Mouse (Mus musculus) c-Kit-positive CD71-positive TER-119-negative erythroid progenitor cells, embryonic 14.5 days (primary cell): ENCODE data around the gene Med14.

ENCODE experiments used
- DNase-seq: peaks from one replicate; pipeline ENCODE4 v3.0.0-alpha.2; 2013; ENCODE audit warnings: low read depth

The Med14 gene

DNA sequence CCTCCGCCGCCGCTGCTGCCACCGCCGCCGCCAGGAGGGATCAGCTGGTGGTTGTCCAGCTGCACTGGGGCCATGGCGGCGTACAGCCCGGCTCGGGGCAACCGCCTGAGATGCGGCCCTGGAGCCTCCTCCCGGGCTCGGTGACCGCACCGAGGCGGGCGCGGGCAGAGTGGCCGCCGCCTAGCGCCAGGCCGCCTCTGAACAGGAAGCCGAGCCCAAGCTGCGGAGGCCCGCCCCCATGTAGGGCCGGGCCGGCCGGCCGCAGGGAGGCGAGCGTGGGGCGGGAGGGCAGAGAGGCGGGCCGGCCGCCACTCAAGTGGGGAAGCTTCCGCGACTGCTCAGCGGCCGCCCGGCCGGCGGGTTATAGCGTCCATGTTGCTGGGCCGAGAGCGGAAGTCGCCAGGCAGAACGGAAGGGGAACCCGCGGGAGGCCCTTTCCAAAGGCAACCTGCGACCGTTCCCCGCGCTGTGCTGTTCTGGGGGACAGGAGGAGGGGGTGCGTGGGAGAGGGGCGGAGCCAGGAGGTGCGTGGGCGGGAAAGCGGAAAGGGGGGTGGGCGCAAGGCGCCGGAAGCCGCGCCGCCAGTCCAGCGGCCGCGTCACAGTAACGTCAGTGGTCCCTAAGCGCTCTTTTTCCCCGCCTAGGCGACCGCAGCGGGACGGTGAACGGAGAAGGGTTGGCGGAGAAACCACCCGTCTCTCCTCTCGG is at the start of gene Med14:
Gene Med14, minus strand, starts transcription at position 448 of the 708 bp plus-strand sequence.
- DNase-seq: peak; percentile 60

DNA sequence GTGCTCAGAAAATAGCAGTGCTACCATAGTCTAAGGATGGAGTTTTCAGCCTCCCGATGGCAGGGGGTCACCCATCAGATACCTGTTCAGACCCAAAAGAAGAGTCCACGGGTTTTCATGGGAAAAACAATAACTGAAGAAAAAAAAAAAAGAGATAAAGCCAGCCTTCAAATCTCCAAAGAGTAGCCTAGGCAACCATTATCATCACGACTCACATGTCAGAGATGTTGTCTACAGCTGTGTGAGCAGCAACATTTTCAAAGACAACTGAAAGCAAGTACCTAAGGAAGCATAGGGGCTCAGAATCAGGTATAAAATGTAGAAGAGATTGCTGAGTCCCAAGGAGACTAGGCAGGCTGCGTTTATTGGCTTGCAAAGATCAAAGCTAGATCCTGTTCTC is 38.7 kb upstream of the Med14 start:
- DNase-seq: no peak

DNA sequence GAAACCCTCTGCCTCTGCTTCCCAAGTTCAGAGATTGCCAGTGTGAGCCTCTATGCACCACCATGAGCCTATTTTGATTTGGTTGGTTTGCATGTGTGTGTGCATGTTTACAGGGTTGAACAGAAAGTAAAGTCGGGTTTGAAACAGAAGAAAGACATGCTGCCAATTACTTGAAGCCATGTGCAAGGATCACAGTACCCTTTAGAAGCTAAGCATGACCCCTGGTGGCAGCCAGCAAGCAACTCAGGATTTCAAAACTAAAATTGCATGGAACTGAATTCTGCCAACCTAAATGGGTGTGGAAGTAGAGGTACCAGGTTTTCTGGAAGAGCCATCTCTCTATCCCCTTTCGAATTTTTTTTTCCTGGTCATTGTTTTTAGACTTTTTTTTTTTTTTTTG is 33.0 kb upstream of the Med14 start:
- DNase-seq: no peak

DNA sequence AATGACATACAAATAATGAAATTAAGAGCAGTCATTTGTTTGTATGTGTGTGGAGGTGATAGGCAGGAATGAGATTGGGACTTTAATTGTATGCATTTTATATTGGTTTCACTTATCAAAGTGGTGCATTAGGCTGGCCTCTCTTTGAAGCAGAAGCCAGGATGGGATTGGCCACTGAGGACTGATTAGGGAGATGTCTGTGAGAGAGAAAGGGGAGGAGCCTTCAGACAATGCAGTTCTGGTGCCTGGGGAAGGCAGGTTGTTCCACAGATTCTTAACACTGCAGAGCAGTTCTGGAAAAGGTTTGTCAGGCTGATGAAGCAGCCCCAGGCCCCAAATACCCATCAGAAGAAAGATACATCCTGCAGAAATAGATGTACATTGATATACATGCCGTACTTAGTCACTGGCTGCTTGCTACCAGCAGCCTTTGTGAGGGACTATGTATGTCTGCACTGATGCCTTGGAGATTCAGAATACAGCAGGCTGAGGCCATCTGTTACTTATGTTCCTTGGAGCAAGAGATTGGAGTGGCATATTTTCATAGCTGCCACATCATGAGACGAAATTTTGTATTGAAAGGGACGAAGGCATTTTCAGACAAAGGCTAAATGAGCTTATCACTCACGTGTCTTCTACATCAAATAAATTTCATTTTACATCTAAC is 29.9 kb upstream of the Med14 start:
- DNase-seq: no peak

DNA sequence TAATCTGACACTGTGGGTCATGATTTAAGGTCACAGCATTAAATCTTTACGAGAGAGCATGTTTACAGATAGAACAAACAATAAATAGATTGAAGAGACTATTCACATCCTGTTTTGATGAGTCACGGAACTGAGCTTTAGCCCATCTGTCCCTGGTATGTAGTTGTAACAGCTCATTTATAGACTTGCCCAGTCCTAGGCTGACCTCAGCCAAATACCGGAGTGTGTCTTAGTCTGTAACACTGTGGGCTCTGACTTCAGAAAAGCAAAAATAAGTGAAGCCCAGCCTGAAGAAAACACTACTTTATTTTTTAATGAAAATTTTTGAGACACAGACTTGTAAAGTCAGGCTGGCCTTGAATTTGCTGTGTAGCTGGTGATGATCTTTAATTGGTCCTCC is 11.4 kb upstream of the Med14 start:
- no peak for DNase-seq

DNA sequence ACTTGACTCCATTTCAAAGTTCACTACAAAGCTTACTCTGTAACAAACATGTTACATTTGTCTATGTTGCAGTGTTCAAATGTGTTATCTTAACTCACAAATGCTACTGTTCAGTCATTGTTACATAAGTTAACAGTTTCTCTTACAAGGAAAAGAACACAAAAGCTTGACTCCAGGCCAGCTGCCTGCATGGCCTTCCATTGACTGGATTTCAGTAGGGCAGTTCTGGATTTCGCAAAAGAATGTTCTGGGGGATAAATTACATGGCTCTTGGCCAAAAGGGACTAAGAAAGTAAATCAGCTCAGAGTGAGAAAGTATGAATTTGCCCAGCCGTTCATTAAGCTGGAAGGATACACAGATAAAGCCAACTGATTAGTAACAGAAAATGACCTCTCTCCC is 9.7 kb upstream of the Med14 start:
- DNase-seq: no peak

DNA sequence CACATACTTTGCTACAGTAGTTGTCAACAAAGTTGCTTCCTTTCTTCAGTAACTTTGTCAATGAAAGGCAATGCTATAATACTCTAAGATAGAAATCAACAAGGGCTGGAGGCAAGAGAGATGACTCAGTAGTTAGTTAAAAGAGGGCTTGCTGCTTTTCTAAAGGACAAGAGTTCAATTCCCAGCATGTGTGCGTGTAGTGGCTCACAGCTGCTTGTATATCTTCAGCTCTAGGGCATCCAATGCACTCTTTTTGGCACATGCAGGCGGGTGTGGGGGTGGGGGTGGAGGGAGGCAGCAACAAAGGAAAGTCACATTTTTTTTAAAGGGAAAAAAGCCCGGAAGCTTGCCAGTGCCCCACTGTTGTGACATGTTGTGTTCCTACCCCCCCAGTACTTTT is 6.7 kb upstream of the Med14 start:
- no peak for DNase-seq

DNA sequence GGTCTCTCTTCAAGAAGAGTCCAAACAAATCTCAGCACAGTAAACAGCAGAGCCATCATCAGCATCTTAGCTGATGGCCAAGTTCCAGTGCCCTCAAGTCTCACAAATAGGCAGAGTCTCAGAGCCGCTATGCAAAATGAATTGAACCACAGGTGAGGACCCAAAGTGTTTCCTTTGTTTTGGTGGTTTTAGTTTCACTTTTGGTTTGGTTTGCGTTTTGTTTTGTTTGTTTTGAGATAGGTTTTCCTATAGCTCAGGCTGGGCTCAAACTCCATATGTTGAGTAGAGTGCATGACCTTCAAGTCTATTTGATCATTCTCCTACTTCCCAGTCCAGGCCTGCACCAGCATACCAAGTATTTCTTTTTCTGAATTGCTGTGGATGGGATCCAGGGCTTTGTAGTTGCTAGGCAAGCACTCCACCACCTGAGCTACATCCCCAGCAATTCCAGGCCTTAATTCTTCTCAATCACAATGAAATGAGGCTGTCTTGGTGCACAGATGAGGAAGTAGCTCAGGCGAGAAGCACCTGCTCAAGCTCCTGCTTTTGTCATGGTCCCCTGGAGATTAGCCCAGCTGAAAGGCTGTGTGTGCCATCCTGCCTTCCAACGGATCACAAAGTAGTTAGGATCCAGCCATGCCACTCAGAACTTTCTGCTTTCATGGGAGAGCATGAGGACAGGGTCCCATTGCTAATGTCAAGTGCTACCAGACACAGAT is 5.1 kb upstream of the Med14 start:
- DNase-seq: no peak

DNA sequence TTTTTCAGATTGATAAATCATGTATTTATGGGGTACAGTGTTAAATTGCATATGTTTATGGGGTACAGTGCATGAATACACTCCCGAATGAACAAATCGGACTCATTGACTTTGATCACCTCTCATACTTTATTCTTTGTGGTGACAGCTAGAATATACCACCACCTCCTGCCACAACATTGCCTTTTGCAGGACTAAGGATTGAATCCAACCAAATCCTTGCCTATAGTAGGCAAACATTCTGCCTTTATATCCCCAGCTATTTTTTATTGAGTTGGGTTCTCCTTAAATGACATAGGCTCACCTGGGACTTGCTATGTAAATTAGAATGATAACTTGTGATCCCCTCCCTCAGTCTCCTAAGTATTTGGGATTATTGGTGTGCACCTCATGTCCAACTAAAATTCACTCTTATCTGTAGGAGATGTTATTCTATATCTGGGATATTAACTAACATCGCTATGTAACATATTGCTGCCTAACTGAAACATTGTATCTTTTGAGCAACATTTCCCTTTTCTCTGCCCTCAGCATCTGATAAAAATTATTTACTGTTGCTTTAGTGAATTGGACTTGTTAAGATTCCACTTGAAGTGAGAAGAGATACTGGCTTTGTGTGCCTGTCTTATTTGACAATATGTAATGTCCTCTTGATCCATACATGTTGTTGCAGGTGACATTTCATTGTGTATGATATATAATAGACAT is 1.4 kb upstream of the Med14 start:
- DNase-seq: no peak

DNA sequence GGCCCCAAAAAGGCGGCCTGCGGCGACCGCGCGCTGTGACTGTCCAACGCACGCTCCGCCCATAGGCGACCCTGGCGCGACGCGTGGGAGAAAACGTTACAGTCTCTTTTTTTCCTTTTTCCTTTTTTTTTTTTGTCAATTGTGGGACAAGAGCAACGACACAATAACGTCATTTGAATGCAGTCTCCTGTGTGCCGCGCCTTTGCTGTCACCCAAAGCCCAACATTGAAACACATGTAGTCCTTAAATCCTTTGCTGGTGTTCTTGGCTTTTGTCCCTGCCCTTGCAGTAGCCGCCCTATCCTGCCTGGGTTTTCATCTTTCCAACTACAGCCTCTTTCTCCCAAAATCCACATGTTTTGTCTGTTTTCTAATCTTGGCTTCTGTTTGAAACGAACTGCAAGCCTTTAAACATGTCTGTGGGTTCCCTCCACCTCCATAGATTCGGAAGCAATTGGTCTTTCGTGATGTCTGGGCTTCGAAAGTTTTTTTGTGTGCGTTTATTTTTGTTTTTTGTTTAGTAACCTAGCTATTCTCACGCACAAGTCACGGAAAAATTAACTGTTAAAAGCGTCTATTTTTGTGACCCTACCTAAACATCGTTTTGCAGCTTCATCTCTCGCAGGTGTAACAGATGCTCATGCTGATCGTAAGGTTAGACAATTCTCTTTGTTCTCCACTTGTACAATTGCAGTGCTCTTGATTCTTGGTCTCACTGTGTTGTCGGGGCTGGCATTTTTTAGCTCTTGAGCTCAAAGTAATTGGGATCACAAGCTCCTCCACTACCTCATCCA is 657 bp upstream of the Med14 start:
- DNase-seq: no peak

DNA sequence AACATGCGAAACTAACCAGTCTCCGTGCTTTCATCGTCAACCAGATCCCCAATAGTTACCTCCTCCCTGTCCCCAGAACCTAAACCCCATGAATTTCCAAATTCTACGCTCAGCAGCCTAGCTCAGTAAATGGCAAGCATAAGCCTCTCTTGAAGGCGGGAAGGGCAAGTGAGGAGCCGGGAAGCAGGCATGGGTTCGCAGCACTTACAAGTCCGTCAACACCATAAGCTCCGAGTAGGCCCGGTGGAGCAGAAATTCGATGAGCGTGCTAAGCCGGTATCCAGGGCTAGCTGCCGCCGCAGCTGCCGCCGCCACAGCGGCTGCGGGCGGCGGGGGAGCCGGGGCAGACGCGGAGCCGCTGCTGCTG is 631 bp downstream of the Med14 start:
- no peak for DNase-seq

DNA sequence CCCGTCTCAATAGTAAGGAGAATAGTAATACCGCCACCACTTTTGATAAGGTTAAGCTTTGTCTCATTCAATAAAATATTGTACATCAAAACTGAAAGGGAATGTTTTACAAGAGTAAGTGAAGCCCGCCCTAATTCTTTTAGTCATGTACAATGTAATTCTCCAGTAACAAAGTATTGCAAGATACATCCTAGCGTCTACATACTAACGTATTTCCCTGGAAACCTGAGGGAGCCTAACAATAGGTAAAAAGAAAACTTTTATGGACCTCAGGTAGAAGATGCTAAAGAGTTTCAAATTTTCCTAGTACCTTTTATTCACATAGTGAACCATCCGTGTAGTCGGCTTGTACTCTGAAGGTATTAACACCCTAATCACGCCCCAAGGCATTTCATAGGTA is 1.4 kb downstream of the Med14 start:
- no peak for DNase-seq

DNA sequence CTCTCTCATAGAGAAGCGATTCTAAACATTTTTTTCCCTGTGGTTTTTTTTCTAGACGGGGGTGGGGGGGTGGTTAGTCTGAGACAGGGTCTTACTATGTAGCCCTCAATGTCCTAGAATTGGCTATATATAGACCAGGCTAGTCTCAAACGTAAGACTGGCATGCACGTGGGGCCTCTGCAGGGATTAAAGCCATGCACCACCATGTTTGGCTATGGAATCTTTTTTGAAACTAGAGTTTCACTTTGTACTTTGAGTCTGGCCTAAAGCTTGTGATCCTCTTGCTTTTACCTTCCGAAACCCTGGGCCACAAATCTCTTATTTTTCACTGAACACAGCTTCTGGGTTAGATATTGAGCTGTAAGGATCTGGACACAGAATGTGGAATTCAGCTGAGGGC is 2.2 kb downstream of the Med14 start:
- DNase-seq: no peak

DNA sequence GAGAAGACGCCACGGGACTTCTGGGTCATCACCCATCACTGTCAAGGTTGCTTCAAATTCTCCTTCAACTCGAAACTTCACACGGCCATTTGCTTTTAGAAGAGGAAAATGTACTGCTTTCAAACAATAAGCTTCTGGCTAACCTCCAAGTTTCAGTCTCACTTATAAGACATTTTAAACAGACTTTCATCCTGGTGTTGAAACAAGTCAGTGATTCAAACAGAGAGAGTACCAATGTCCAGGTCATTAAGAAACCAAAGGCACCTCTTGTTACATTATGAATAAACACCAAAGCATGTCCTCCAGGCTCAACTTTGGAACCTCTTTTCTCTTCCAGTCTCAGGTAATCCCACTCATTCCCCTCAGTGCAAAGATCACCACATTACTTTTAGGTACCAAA is 14.0 kb downstream of the Med14 start:
- DNase-seq: no peak

DNA sequence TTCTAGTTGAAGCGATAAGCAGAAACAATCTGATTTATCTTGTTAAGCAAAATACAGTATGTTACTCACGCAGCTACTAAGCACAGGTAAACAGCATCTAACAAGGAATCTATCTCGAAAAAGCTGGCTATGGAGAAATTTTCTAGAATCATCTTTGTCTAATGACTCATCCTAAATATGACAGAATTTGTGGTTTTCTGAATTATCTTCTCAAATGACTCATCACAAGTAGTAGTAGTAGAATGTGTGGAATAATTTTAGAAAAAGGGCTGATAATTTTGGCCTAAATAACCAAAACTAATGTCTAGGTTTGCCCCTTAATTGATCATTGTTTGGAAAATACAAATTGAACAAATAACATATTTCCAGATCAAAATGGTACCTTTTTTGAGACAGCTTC is 15.1 kb downstream of the Med14 start:
- DNase-seq: no peak

DNA sequence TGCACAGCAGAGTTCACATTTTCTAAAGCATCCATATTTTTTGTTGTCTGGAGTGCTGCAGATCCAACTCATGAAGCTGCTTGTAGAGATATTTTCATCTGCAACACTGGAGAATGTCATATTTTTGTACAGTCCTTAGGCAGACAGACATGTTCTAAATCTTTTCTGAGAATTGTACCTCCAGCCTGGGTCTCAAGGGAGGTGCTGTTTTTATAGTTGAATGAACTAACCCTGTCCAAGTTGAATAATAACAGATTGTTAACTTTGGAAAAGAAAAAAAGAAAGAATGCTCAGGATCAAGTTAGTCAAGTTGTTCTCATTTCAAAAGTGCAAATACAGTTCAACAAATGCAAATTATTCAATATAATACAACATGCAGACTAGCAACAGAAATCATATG is 21.5 kb downstream of the Med14 start:
- no peak for DNase-seq

DNA sequence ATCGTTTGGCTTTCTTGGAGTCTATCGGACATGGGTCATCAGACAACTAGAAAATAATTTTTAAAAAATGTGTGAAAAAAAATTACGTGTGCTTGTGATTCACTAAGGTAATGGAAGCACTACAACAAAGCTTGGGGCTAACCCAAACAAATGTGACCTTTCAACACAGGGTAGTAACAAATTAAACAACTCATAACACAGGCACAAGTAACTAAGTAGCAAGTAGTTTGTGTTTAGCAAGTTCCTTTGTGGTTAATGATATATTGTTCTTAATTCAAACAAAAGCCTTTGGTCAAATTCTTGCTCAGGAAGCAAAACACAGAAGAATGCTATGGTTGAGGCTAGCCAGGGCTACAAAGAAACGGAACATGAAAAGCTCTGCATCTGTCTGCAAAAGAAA is 45.8 kb downstream of the Med14 start:
- no peak for DNase-seq

DNA sequence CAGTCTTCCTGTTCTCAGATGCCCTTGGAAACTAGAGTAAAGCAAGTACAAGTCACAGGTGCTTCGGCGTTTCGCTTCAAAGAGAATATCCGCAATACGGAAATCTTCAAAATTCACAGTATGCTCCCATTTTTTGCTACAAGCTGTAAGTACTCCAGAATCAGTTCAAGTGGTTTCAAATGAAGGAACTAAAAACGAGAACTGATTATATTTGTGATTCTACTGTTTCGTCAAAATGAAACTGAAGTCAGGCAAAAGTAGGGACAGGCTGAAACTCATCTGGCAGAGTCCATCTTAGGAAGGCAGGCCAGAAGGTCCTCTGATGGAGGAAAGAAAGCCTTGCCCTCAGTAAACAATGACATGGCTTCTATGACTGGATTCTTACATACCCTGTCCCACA is 48.1 kb downstream of the Med14 start:
- no peak for DNase-seq

DNA sequence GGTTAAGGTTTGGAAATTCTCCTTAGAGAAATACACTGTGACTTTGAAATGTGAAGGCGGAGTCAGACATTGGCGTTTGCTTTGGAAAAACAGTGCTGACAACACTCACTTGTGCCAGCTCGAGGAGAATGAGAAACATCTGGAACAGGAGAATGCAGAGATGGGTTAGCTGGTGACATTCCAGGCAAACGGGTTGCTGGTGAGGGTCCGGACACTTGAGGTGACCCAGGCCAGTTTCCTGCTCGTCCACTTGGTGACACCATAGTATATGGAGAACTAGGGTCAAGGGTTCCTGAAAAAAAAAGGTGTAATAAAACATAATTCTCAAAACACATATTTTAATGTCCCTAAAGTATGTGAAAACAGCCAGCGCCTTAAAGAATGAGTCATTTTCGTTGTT is 75.0 kb downstream of the Med14 start:
- no peak for DNase-seq

DNA sequence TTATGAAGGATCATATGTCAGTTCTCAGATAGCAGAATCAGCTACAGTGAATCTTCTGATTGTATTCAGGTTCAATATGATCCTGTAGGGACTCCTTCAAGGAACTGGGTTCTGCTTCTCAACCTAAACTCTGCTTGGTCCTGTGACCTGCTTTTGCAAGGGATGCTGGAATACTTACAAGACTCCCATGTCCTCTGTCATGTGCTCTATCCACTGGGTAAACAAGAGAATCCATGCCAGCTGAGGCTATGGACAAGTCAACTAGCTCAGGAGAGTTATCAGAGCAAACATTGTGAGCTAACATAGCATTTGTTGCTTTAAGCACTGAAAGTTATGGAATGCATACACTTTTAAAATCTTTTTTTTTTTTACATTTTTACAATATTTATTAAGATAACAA is 75.8 kb downstream of the Med14 start:
- no peak for DNase-seq

DNA sequence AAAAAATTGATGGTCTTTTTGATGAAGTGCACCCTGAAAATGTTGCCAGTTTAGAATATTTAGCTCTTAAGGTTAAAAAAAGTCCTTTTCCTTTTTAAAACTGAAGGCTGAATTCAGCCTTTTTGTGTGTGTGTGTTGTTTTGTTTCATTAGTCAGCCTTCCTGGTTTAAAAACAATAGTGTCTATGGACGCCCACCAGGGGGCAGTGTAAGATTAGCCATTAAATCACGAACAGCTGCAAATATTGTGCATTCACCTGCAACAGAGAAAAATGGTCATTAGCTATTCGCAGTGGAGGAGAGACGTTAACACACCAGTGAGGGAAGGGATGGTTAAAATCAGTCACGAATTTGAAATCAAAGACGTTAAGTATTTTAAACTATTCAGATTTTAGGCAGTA is 84.5 kb downstream of the Med14 start:
- DNase-seq: peak; percentile 54
